Mouse (Mus musculus): ENCODE data around the gene Plcb3.
A peak's percentile ranks its signal among the peaks of the same experiment; 100 is the strongest.

DNA sequence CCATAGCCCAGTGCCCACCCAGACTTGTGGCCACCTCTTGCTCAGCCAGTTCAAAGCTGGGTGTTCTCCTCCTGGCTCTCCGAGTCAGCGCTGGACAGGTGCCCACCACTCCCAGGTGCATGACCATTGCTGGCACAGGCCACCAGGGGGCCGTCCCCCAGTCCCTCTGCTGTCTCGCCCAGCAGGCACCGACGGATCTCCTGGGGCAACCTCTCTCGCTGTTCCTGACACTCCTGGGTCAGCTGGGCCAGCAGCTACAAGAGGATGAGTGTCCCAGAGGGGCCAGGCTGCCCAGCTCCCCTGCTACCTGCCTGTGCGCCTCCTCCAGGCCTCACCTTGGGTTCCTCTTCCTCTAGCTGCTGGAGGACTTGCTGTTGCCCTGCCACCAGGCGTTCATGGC lies 22.2 kb downstream of the Plcb3 start:
- TF ChIP-seq POLR2A (IDR thresholded peaks at IDR 0.05; ENCODE audit: control insufficient read depth, extremely low read depth, insufficient read depth, low read length, poor library complexity) (no peak), CTCF (IDR thresholded peaks at IDR 0.05; ENCODE audit: borderline replicate concordance, control insufficient read depth, extremely low read depth, insufficient read depth, low read length, poor library complexity) (peak; percentile 63; the same call in 1 of the 2 replicates)

Data from thymus, adult 2 months (tissue).